Mouse (Mus musculus): Measurements from ENCODE around the gene Fam214a.

DNA sequence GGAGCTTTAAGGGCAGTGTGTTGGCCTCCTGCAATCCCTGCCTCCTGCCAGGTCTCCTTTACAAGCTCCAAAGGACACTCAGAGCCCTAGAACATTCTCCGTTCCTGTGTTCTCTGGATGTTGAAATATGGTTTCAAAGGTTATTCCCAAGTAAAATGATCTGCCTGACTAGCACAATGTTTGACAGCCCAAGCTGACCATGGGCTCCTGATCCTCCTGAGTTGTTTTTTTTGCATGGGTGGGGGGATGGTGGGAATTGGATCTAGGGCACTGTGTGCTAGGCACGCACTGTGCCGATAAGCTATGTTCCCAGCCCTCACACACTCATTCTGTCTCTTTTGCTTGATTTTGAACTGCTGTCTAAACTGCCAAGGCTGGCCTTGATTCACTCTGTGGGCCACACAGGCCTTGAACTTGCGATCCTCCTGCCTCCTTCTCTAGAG lies 22.7 kb upstream of the Fam214a start:
- no peak for TF ChIP-seq CTCF (IDR thresholded peaks at IDR 0.05; ENCODE audit: extremely low read depth, insufficient read depth, insufficient read length, insufficient replicate concordance)
- no peak for TF ChIP-seq POLR2A (IDR thresholded peaks at IDR 0.05; ENCODE audit: low read depth, low read length)
